23 mouse cellular contexts compared by ENCODE assay signal in the genomic region with DNA sequence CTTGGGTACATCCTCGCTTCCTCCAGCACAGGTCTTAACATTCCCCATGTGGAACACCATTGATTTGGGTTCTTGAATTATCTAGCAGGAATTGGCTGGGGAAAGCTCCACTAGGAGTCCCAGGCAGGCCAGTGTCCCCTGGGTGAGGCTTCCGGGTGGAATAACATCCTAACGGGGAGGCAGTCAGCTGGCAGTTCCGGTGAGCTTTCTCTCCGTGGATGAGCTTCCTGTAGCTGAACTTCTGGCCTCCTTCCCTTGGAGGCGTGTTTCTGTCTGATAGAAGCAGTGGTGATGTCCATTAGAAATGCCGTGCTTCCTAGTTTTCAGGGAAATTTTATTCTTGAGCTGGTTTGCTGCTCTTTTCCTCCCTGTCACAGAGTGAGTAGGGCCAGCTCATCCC. TPM values are rescaled to one million over a fixed set of nuclear protein-coding genes. Genes with fewer than 3 reads are reported as not detected.
DNase-seq lines count a peak whose midpoint lies in the region; ATAC-seq lines count a peak whose summit lies in the region.
"Had no signal": no experiment of that assay in that cellular context is flagged by ENCODE, and none has a peak within 500 bp of the region (broad histone marks: within the 10 kb centered on the region; RNA-seq: fewer than 3 reads in every experiment).

No protein-coding gene starts in this region.

- no peak overlapping the region for H3K9ac ChIP-seq in heart, embryonic 12.5 days
- H3K9ac ChIP-seq in intestine, embryonic 16.5 days (ENCODE audit: low read depth, low read length): no peak overlapping the region
- H3K9ac ChIP-seq in forebrain, embryonic 13.5 days: no peak overlapping the region
- H3K9ac ChIP-seq: hindbrain, embryonic 15.5 days; limb, embryonic 13.5 days; lung, embryonic 14.5 days had no signal

- no peaks in the 10 kb centered on the region for H3K27me3 ChIP-seq in heart, embryonic 12.5 days (replicated peaks)
- H3K27me3 ChIP-seq in intestine, embryonic 16.5 days (replicated peaks; ENCODE audit: control insufficient read depth, insufficient read depth, low read length): no peaks in the 10 kb centered on the region
- H3K27me3 ChIP-seq in forebrain, embryonic 13.5 days: no peaks in the 10 kb centered on the region
- H3K27me3 ChIP-seq: hindbrain, embryonic 15.5 days; limb, embryonic 13.5 days had no signal

- H3K36me3 ChIP-seq in heart, embryonic 12.5 days: peaks cover 70% of the 10 kb centered on the region
- 0 out of 2 replicates have a peak, but pooled peaks cover 5% of the 10 kb centered on the region for H3K36me3 ChIP-seq in intestine, embryonic 16.5 days (ENCODE audit: control insufficient read depth, insufficient read depth, low read length)
- peaks cover 40% of the 10 kb centered on the region for H3K36me3 ChIP-seq in forebrain, embryonic 13.5 days (ENCODE audit: poor library complexity, severe bottlenecking)

- intact Hi-C loops in heart, postnatal 36 days (cut with DNase I): no loop called here

- no peaks in the 10 kb centered on the region for H3K4me1 ChIP-seq in heart, embryonic 12.5 days (replicated peaks)
- H3K4me1 ChIP-seq in intestine, embryonic 16.5 days (ENCODE audit: control insufficient read depth, insufficient read depth, low read length): peaks cover 6% of the 10 kb centered on the region
- H3K4me1 ChIP-seq in forebrain, embryonic 13.5 days: no peaks in the 10 kb centered on the region
- H3K4me1 ChIP-seq: hindbrain, embryonic 15.5 days; limb, embryonic 13.5 days had no signal

- no peak overlapping the region for H3K4me3 ChIP-seq in heart, embryonic 12.5 days
- H3K4me3 ChIP-seq in intestine, embryonic 16.5 days (ENCODE audit: low read length): no peak overlapping the region
- H3K4me3 ChIP-seq in forebrain, embryonic 13.5 days: no peak overlapping the region
- H3K4me3 ChIP-seq: hindbrain, embryonic 15.5 days; limb, embryonic 13.5 days had no signal

- no peak overlapping the region; the same call in 1 of the 2 replicates for H3K27ac ChIP-seq in heart, embryonic 12.5 days (ENCODE audit: poor library complexity, severe bottlenecking)
- H3K27ac ChIP-seq in intestine, embryonic 16.5 days (ENCODE audit: low read length): peak overlapping the region; percentile 51
- H3K27ac ChIP-seq in forebrain, embryonic 13.5 days: no peak overlapping the region
- H3K27ac ChIP-seq: hindbrain, embryonic 15.5 days; kidney, postnatal 0 days; limb, embryonic 13.5 days had no signal

- no peaks in the 10 kb centered on the region for H3K9me3 ChIP-seq in heart, embryonic 12.5 days (replicated peaks)
- no peaks in the 10 kb centered on the region for H3K9me3 ChIP-seq in intestine, embryonic 16.5 days (ENCODE audit: control insufficient read depth, low read length)
- no peaks in the 10 kb centered on the region for H3K9me3 ChIP-seq in forebrain, embryonic 13.5 days (replicated peaks)
- H3K9me3 ChIP-seq: hindbrain, embryonic 15.5 days; limb, embryonic 13.5 days had no signal

- WGBS in heart, embryonic 12.5 days: 77% methylated on average over 7 of the region's 7 CpGs
- WGBS in intestine, embryonic 16.5 days: 73% methylated on average over 7 of the region's 7 CpGs
- 90% methylated on average over 7 of the region's 7 CpGs for WGBS in forebrain, embryonic 13.5 days

- DNase-seq in heart, postnatal 36 days: peak; percentile 9 to 17
- peak; percentile 27 for DNase-seq in lung, postnatal 36 days
- no peak for DNase-seq in lung, postnatal 25 days (ENCODE audit: low spot score)
- peak; percentile 16 for DNase-seq in yolk sac, embryonic 10.5 days (ENCODE audit: low spot score)
- DNase-seq in right cerebral cortex, postnatal 10 days (ENCODE audit: low spot score in 2 of 2): no peak
- DNase-seq: cerebellum, postnatal 10 days; embryo, embryonic 11 days; gastrocnemius, postnatal 25 days; layer of hippocampus, adult 9-11 months; lung, embryonic 14.5 days; thymus, postnatal 4 days had no signal

- ATAC-seq in heart, embryonic 12.5 days (ENCODE audit: insufficient number of reproducible peaks, low FRiP score): no peak
- no peak for ATAC-seq in intestine, embryonic 16.5 days
- ATAC-seq in forebrain, embryonic 13.5 days: no peak
- ATAC-seq: CD4-positive, CD25-positive, alpha-beta regulatory T cell, adult 4 months had no signal

- no peak overlapping the region for H3K4me2 ChIP-seq in heart, embryonic 12.5 days
- no peak overlapping the region for H3K4me2 ChIP-seq in intestine, embryonic 16.5 days (ENCODE audit: low read depth, low read length)
- H3K4me2 ChIP-seq in forebrain, embryonic 13.5 days: no peak overlapping the region
- H3K4me2 ChIP-seq: hindbrain, embryonic 15.5 days; limb, embryonic 13.5 days; lung, embryonic 14.5 days had no signal

RNA-seq across cellular contexts. Expression of gene Ccdc58, which starts 17.6 kb away (rescaled TPM):
- 10 to 100 TPM; 29.0 to 29.1 TPM for total RNA-seq in heart, postnatal 36 days (2021)
- polyA plus RNA-seq in heart, embryonic 12.5 days (2016; fragmentation: Nextera tagmentation; extraction: Ambion mirVana): 86.9 and 89.7 TPM in 2 replicates
- 104 and 121 TPM in 2 replicates for polyA plus RNA-seq in intestine, embryonic 16.5 days (2015; fragmentation: Nextera tagmentation; extraction: Ambion mirVana)
- polyA plus RNA-seq in forebrain, embryonic 13.5 days (2015; fragmentation: Nextera tagmentation; extraction: Ambion mirVana): 53.9 and 59.7 TPM in 2 replicates

RNA-seq across cellular contexts. Expression of gene Fam162a, which starts 17.7 kb away (rescaled TPM):
- total RNA-seq in heart, postnatal 36 days (2021): 100 to 1,000 TPM; 230 to 246 TPM
- polyA plus RNA-seq in heart, embryonic 12.5 days (2016; fragmentation: Nextera tagmentation; extraction: Ambion mirVana): 690 and 731 TPM in 2 replicates
- 513 and 517 TPM in 2 replicates for polyA plus RNA-seq in intestine, embryonic 16.5 days (2015; fragmentation: Nextera tagmentation; extraction: Ambion mirVana)
- 237 and 242 TPM in 2 replicates for polyA plus RNA-seq in forebrain, embryonic 13.5 days (2015; fragmentation: Nextera tagmentation; extraction: Ambion mirVana)

RNA-seq across cellular contexts. Expression of gene Csta1, which starts 42.0 kb away (rescaled TPM):
- total RNA-seq in heart, postnatal 36 days (2021): not detected
- polyA plus RNA-seq in heart, embryonic 12.5 days (2016; fragmentation: Nextera tagmentation; extraction: Ambion mirVana): 0.17 TPM in 1 of 2 replicates, not detected in the other
- not detected in 2 replicates for polyA plus RNA-seq in intestine, embryonic 16.5 days (2015; fragmentation: Nextera tagmentation; extraction: Ambion mirVana)
- not detected in 2 replicates for polyA plus RNA-seq in forebrain, embryonic 13.5 days (2015; fragmentation: Nextera tagmentation; extraction: Ambion mirVana)
- total RNA-seq: gastrocnemius, postnatal 25 days; heart, postnatal 10 days; left cerebral cortex, postnatal 10 days; megakaryocyte, adult 5-6 weeks had no signal
- polyA plus RNA-seq: CD4-positive, CD25-positive, alpha-beta regulatory T cell, adult 4 months; forebrain, embryonic 11.5 days; kidney, postnatal 0 days; lung, embryonic 14.5 days; midbrain, postnatal 0 days had no signal

RNA-seq across cellular contexts. Expression of gene Wdr5b, which starts 48.1 kb away (rescaled TPM):
- total RNA-seq in heart, postnatal 36 days (2021): 1 to 10 TPM; 2.7 to 3.2 TPM
- 6.2 and 6.3 TPM in 2 replicates for polyA plus RNA-seq in heart, embryonic 12.5 days (2016; fragmentation: Nextera tagmentation; extraction: Ambion mirVana)
- polyA plus RNA-seq in intestine, embryonic 16.5 days (2015; fragmentation: Nextera tagmentation; extraction: Ambion mirVana): 5.7 and 5.9 TPM in 2 replicates
- 13.1 and 13.3 TPM in 2 replicates for polyA plus RNA-seq in forebrain, embryonic 13.5 days (2015; fragmentation: Nextera tagmentation; extraction: Ambion mirVana)

Comparison
In these comparisons a context has a peak if more than half of its experiments do, and no peak if none do; other contexts are left out.
1. DNase-seq: peak in heart, postnatal 36 days (2 of 2), lung, postnatal 36 days (single experiment) and yolk sac, embryonic 10.5 days (single experiment); none in lung, postnatal 25 days (single experiment) and right cerebral cortex, postnatal 10 days (0 of 2).